Mouse (Mus musculus): ENCODE results near the gene Lrguk. TPM values are rescaled to one million over a fixed set of nuclear protein-coding genes. Genes with fewer than 3 reads are reported as not detected.

Lrguk gene
- total and polyA plus RNA-seq, 3 experiments = 0.12 to 1.6 TPM; not detected in 1

- Histone ChIP-seq H3K4me1 (ENCODE audit: control insufficient read depth in 1 of 2, insufficient read depth in 2 of 2, low read length in 2 of 2) (peaks cover 0 to 12% of the 10 kb centered on the region in 2 experiments; a peak in 1 of 4 replicates), H3K79me2 (ENCODE audit: control insufficient read depth, insufficient read depth, low read length, poor library complexity) (peaks cover 7% of the 10 kb centered on the region; the same call in 1 of the 2 replicates), H3K27ac (ENCODE audit: control insufficient read depth, low read depth, low read length) (no peak overlapping the region), H3K27me3 (ENCODE audit: control insufficient read depth in 1 of 2, insufficient read depth in 2 of 2, low read length in 2 of 2) (no peaks in the 10 kb centered on the region), H3K9me3 (replicated peaks; ENCODE audit: insufficient read depth, low read length) (no peaks in the 10 kb centered on the region), H3K36me3 (ENCODE audit: control insufficient read depth in 1 of 2, insufficient read depth in 2 of 2, low read length in 2 of 2) (peaks cover 0 to 8% of the 10 kb centered on the region in 2 experiments; a peak in 2 of 4 replicates), H3K9ac (ENCODE audit: control insufficient read depth, low read depth, low read length, poor library complexity, severe bottlenecking) (no peak overlapping the region), H3K4me3 (ENCODE audit: control insufficient read depth in 1 of 2, insufficient read depth in 1 of 2, low read depth in 2 of 2, low read length in 2 of 2) (no peak overlapping the region)
- no peak for DNase-seq (ENCODE audit: low read depth, low spot score)
- TF ChIP-seq POLR2A (IDR thresholded peaks at IDR 0.05; ENCODE audit: control insufficient read depth in 1 of 2, insufficient read depth in 1 of 2, low read depth in 1 of 2, low read length in 2 of 2, poor library complexity in 1 of 2) (no peak), GABPA (IDR thresholded peaks at IDR 0.05; ENCODE audit: low read depth, low read length) (no peak), USF2 (IDR thresholded peaks at IDR 0.05; ENCODE audit: borderline replicate concordance in 1 of 2, insufficient read depth in 1 of 2, low read depth in 1 of 2, low read length in 2 of 2) (no peak), TBP (IDR thresholded peaks at IDR 0.05; ENCODE audit: low read depth, low read length) (no peak), KAT2A (conservative IDR thresholded peaks at IDR 0.05; ENCODE audit: low read depth, low read length) (no peak), MEF2A (IDR thresholded peaks at IDR 0.05; ENCODE audit: extremely low read depth, insufficient replicate concordance, low read depth, low read length, poor library complexity, severe bottlenecking) (no peak), ZKSCAN1 (IDR thresholded peaks at IDR 0.05; ENCODE audit: low read depth, low read length) (no peak)
Observed at GRCm38 (mm10) chr6:34171748-34172457, 142.7 kb downstream of the Lrguk start.

DNA sequence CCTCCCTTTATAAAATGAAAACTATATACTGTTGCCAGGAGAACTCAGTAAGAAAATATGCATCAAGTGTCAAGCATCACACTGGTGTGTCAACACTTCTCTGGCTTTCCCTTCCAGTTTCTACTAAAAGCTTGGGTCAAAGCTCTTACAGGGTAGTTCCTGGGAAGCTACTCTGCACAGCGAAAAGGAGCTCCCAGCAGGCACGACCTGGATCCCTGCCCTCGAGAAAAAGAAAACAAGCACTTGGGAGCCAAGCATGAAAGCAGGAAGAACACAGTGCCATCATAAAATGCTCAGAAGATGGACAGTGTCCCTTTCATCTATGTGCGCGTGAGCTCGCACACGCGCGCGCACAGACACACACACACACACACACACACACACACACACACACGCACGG lies 144.0 kb downstream of the Lrguk start:
- no peak for DNase-seq (ENCODE audit: low read depth, low spot score)

DNA sequence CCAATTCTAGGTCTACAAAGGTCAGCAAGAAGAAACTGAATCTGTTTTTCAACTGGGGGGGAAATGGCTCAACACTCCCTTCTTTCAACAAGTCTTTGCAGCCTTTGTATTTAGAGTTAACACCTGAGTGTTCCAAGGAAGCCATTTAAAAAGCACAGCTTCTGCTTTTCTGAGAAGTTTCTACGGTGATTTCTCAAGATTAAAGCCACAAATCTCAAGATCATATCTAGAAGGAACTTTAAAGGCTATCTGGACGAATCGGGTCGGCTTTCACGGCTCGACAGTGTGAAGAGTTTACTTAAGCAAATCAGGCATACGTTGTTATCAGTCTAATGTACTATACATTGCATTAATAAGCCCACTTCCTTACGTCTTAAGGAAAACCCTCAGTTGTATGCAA lies 145.5 kb downstream of the Lrguk start:
- H3K79me2 ChIP-seq (ENCODE audit: control insufficient read depth, insufficient read depth, low read length, poor library complexity) = peaks cover 7% of the 10 kb centered on the region; the same call in 1 of the 2 replicates
- no peak for TF ChIP-seq SIN3A (IDR thresholded peaks at IDR 0.05; ENCODE audit: low read length)
- TF ChIP-seq SMC3 (IDR thresholded peaks at IDR 0.05; ENCODE audit: low read depth, low read length) = no peak
- no peak for TF ChIP-seq HCFC1 (IDR thresholded peaks at IDR 0.05; ENCODE audit: low read depth, low read length)
- TF ChIP-seq GATA1 (IDR thresholded peaks at IDR 0.05; ENCODE audit: low read depth, low read length) = 0 out of 2 replicates have a peak, but pooled peaks have one; percentile 18
- TF ChIP-seq RCOR1 (IDR thresholded peaks at IDR 0.05; ENCODE audit: low read depth, low read length) = peak; percentile 82
- no peak overlapping the region for H3K4me3 ChIP-seq (ENCODE audit: control insufficient read depth in 1 of 2, insufficient read depth in 1 of 2, low read depth in 2 of 2, low read length in 2 of 2)
- no peaks in the 10 kb centered on the region for H3K9me3 ChIP-seq (replicated peaks; ENCODE audit: insufficient read depth, low read length)
- H3K36me3 ChIP-seq (ENCODE audit: control insufficient read depth in 1 of 2, insufficient read depth in 2 of 2, low read length in 2 of 2) = peaks cover 0 to 14% of the 10 kb centered on the region in 2 experiments; a peak in 2 of 4 replicates
- H3K27ac ChIP-seq (ENCODE audit: control insufficient read depth, low read depth, low read length) = no peak overlapping the region
- no peak overlapping the region for H3K9ac ChIP-seq (ENCODE audit: control insufficient read depth, low read depth, low read length, poor library complexity, severe bottlenecking)
- DNase-seq (ENCODE audit: low read depth, low spot score) = no peak
- no peaks in the 10 kb centered on the region for H3K27me3 ChIP-seq (ENCODE audit: control insufficient read depth in 1 of 2, insufficient read depth in 2 of 2, low read length in 2 of 2)
- peaks cover 5 to 20% of the 10 kb centered on the region in 2 experiments for H3K4me1 ChIP-seq (ENCODE audit: control insufficient read depth in 1 of 2, insufficient read depth in 2 of 2, low read length in 2 of 2)

More for the DNA sequence above, 144.0 kb downstream of the Lrguk start:
- no peak overlapping the region for H3K9ac ChIP-seq (ENCODE audit: control insufficient read depth, low read depth, low read length, poor library complexity, severe bottlenecking)
- TF ChIP-seq KAT2A (conservative IDR thresholded peaks at IDR 0.05; ENCODE audit: low read depth, low read length) (no peak), TBP (IDR thresholded peaks at IDR 0.05; ENCODE audit: low read depth, low read length) (no peak)
- no peak overlapping the region for H3K4me3 ChIP-seq (ENCODE audit: control insufficient read depth in 1 of 2, insufficient read depth in 1 of 2, low read depth in 2 of 2, low read length in 2 of 2)
- no peaks in the 10 kb centered on the region for H3K27me3 ChIP-seq (ENCODE audit: control insufficient read depth in 1 of 2, insufficient read depth in 2 of 2, low read length in 2 of 2)
- no peaks in the 10 kb centered on the region for H3K9me3 ChIP-seq (replicated peaks; ENCODE audit: insufficient read depth, low read length)
- H3K36me3 ChIP-seq (ENCODE audit: control insufficient read depth in 1 of 2, insufficient read depth in 2 of 2, low read length in 2 of 2) = peaks cover 0 to 14% of the 10 kb centered on the region in 2 experiments; a peak in 3 of 4 replicates
- H3K27ac ChIP-seq (ENCODE audit: control insufficient read depth, low read depth, low read length) = no peak overlapping the region
- peaks cover 7% of the 10 kb centered on the region; the same call in 1 of the 2 replicates for H3K79me2 ChIP-seq (ENCODE audit: control insufficient read depth, insufficient read depth, low read length, poor library complexity)
- H3K4me1 ChIP-seq (ENCODE audit: control insufficient read depth in 1 of 2, insufficient read depth in 2 of 2, low read length in 2 of 2) = peaks cover 5 to 20% of the 10 kb centered on the region in 2 experiments
